Mouse (Mus musculus): ENCODE data around the gene Wdr70.

The Wdr70 gene

DNA sequence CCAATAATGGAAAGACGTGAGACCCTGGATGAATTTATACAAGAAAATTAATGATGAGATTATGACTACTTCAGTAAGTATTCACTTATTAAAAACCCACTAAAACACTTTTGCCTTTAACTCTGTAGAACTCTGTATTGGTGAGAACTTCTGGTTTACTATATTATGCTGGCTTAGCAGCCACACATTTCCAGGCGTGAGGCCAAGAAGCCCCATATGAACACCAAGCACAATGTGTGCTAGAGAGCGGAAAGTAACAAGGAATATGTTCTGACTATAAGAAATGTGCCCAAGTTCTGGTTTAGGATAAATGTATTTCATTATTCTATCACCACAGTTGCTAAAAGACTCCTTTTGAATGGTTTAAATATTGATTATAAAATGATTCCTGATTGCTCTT, 68.4 kb downstream of the Wdr70 start:
- DNase-seq (ENCODE audit: low read depth, low spot score), result no peak

DNA sequence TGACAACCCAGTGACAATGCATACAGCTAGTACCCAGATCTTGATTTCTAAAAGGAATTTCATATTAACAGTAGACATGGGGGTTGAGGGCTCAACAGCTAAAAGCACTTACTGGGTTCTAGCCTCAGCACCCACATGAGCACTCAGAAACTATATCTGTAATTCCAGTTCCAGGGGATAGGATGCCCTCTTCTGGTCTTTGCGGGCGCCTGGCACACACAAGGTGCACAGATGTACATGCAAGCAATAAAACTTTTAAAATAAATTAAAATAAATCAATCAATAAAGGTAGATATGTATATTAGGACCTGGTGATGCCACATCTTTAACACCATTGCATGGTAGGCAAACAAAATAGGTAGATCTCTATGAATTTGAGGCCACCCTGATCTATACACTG, 71.5 kb downstream of the Wdr70 start:
- no peak for DNase-seq (ENCODE audit: low read depth, low spot score)

DNA sequence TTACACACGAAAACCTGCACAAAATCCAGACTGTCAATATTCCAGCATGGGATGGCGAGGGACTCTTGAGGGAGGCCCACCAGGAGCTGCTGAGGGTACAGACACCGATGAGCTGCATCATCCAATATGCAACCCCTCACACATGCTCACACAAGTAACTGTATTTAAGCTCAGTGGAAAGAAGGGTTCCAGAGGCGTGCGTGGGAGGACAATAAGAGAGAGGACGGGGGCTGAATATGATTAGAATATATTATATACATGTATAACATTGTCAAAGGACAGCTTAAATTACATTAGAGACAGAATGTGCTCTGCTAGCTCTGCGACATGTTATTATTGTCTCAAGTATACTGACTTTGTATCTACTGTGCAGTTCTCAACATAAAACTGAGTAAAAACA, 87.6 kb downstream of the Wdr70 start:
- DNase-seq (ENCODE audit: low read depth, low spot score), result no peak

DNA sequence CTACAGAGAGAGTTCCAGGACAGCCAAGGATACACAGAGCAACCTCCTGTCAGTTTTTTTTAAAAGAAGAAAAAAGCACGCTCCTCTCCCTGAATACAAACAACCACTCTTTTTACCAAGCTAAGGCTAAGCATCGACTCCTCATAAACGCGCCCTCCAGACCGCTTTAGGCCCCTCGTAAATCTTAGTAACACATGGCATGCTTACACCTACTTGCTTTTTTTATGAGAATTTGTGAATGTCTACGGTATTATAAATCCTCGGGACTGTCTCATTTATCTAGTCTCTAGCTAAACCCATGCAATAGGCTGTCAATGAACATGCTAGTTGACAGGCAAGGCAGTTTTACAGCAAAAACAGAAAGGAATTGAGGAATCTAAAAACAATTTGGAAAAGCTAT, 91.6 kb downstream of the Wdr70 start:
- no peak for DNase-seq (ENCODE audit: low read depth, low spot score)

DNA sequence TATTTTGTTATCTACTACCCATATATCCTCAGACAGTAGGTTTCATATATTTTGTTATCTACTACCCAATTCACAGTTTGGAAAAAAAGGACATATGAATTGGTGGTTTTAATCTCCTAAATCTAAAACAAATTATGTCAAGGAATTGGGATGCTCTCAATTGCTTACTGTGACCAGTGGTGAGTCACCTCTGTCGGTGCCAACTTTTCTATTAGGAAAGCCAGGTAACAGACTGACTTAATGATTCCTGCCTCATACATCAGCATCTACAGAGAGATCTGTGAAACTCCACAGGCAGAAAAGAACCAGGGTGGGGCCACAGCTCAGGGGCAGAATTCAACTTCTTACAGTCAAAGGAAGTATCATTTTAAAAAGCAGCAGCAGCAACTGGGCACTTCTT, 93.0 kb downstream of the Wdr70 start:
- DNase-seq (ENCODE audit: low read depth, low spot score), result no peak

DNA sequence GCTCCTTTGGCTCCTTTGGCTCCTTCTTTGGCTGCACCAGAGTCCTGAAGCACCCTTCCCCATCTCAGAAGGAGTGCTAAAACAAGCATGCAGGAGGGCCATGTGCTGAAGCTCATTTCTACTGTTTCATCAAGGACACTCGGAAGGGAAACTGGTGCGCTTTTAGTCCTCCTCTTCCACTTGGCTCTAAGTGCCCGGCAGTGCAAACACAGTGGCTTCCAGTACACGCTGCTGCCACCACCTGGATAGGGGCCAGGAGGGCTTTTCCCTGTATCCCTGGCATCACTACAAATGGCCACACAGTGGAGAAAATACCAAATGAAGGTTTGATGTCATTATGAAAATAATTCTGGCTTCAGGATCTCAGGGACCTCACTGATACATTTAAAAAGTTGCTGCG, 93.5 kb downstream of the Wdr70 start:
- DNase-seq (ENCODE audit: low read depth, low spot score), result no peak

DNA sequence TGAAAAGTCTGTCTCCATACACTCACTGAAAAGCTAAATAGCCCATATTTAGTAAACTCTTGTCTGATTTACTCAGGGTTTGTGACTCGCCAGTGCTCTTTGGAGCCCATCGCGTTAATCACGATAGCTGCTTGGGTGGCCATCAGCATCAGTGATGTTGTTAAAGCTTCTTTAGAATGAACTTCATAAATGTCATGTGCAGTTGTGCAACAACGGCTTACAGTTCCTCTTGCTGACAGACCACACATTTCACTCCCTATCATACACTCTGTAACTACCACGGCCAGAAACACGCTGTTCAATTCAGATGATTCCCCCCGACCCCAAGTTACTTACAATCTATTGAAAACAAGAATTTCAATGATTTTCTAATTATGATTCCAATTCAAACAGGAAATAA, 95.2 kb downstream of the Wdr70 start:
- DNase-seq (ENCODE audit: low read depth, low spot score), result no peak

DNA sequence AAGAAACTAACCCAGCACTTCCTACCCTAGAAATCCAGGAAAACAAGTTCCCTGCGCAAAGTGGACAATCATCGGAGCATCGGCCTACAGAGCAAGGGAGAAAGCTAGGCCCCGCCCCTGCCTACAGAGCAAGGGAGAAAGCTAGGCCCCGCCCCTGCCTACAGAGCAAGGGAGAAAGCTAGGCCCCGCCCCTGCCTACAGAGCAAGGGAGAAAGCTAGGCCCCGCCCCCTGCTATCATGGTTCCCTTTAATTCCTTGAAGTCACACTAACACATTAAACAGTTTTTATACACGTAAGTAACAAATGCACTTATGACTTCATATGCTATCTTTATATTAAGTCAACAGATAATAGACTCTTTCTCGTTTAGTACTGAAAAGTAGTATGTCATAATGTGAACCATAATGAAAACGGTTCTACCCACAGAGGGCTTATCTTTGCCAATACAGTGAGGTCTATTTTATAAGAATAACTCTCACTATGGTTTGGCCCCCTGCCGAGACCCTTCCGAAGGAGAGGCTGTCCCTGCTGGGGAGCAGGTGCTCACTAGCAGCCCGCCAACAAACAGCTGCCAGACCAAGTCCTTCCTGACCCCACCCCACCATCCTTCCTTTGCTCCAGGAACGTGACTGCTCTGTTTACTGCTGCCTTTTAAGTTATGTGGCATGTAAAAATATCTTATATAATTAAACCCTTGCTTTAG, 100.0 kb downstream of the Wdr70 start:
- DNase-seq (ENCODE audit: low read depth, low spot score), result peak; percentile 52

DNA sequence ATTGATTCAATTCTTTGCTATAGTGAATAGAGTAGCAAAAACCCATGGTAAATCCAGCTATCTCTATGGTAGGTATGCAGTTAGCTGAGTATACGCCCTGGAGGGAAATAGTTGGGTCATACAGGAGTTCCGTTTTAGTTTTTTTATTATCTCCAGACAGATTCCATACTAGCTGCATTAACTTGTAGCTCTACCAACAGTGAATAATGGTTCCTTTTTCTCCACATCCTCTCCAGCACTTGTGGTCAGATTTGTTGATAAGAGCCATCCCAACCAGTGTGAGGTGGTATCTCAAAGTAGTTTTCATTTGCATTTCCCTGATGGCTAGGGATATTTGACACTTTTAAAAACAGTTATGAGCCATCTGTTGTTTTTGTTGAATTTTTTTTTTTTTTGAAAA, 100.9 kb downstream of the Wdr70 start:
- DNase-seq (ENCODE audit: low read depth, low spot score), result no peak

DNA sequence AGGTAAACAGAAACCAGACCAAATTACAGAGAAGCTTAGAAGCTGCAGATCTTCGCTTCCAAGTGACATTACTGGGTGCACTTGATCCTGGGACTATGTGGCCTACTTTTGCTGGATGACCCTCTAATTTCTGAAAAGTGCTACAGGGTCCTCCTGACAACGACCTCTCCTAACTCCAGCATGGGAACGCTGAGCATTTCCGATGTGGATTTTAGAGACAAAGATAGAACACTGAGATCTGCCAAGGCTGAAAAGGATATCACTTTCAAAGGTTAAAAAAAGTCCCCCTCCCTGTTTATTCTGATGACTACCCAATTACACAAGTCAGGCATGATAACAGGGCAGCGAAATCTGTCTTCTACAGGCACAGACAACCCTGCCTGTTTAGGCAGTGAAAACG, 105.3 kb downstream of the Wdr70 start:
- DNase-seq (ENCODE audit: low read depth, low spot score), result no peak

DNA sequence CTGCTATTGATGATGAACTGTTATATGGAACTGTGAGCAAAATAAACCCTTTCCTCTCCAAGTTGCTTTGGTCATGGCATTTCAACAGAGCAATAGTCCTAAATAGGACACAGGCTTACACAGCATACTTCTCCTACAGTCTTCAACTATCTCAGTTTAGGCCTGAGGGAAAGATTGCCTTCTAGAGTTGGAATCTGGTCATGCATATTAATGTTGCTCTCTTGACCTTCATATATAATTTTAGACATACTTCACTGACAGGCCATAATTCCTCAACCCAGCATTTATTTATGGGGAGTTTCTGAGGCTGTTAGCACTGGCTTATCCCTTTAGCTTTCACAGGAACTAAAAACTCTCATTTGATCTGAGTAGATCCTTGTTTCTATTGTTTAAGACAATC, 108.9 kb downstream of the Wdr70 start:
- DNase-seq (ENCODE audit: low read depth, low spot score), result no peak

DNA sequence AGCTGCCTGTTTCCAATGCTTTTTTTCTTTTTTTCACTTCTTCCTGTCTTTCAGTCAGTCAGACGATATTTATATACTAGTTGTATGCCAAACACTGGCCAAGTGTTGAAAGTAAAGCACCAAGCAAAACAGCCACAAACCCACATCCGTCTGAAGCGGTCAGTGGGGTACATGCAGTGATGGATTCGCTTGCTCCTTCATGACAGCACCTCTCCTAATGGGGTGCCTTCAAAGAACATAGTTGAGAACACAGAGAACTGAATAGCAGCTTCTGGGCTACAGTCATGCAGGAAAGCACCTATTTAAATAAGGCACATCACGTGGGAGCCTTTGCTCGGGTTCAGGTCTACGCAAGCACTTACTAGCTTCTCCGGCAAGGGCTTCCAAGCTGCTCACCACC, 111.6 kb downstream of the Wdr70 start:
- peak; percentile 16 for DNase-seq (ENCODE audit: low read depth, low spot score)

DNA sequence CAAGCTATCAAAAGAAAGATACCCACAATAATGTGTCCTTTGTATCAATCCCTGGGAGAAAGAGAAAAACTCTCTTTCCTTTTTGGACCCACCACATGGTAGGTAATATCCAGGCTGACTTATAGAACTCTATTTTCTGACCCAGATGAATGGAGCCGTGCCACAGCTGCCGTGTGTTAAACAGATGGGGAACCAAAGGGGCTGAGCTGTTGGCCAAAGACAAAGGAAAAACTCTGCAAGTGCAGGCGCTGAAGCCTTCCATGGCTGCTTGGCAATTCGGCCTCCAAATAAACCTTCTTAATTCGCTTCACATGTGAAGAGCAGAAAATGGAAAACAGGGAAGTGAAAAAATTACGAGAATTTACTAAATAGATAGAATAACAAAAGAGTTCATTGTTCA, 112.7 kb downstream of the Wdr70 start:
- no peak for DNase-seq (ENCODE audit: low read depth, low spot score)

DNA sequence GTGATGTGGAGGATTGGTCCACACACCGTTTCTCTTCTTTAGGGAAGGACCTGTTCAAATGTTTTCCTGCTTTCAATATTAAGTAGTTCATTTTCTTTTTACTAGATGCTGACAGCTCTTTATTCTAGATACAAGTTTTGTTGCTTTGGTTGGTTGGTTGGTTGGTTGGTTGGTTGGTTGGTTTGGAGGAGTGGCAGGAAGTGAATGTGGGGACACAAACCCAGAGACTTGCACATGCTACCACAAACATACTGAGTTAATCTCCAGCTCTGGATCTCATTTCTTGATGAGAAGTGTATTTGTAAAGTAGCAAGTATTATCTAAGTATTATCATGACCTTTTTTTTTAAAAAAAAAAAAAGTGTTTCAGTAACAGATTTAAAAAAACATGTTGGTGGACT, 120.4 kb downstream of the Wdr70 start:
- peak; percentile 14 for DNase-seq (ENCODE audit: low read depth, low spot score)

DNA sequence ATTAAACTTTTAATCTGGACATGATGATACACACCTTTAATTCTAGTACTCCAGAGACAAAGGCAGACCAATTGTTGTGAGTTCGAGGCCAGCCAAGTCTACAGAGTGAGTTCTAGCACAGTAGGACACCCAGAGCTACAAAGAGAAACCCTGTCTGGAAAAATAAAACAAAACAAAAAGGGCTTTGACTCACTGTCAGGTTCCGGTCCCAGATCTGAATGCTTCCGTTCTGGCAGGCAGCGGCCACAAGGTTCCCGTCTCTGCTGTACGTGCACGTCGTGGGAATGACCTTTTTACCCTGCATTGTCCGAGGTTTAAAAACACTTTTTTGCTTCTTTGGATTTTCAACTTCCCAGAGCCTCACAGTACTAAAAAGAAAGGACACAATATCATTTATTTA, 122.2 kb downstream of the Wdr70 start:
- peak; percentile 8 for DNase-seq (ENCODE audit: low read depth, low spot score)

DNA sequence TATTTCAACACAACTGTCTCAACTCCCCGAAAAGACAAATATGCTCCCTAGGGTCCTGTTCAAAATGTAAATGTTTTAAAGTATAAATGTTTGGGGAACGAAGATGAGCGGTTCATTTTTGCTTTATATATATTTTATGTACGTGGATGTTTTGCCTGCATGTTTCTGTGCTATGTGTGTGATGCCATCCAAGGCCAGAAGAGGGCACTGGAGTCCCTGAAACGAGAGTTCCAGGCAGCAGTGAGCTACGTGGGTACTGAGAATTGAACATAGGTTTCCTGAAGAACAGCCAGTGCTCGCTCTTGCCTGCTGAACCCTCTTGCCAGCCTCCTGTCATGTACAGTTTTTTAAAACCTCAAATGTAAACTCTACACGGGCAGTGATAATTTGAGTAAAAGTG, 124.6 kb downstream of the Wdr70 start:
- DNase-seq (ENCODE audit: low read depth, low spot score), result peak; percentile 46

DNA sequence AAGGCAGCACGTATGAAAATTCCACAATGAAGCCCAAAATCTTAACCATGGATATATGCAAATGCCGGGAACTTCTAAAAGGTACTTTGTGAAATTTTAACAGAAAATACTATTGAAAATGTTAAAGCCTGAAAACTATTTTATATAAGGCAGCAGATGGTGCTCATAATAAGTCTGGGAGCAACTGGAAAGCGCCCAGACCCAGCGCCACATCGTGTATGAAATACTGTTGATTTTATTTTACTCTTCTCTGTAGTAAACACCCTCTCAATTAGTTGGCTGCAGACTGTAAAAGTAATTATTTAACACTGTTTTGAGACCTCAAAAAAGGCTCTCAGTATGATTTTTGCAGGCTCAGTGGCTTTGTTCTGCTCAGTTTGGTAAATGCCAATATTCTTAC, 126.5 kb downstream of the Wdr70 start:
- no peak for DNase-seq (ENCODE audit: low read depth, low spot score)

DNA sequence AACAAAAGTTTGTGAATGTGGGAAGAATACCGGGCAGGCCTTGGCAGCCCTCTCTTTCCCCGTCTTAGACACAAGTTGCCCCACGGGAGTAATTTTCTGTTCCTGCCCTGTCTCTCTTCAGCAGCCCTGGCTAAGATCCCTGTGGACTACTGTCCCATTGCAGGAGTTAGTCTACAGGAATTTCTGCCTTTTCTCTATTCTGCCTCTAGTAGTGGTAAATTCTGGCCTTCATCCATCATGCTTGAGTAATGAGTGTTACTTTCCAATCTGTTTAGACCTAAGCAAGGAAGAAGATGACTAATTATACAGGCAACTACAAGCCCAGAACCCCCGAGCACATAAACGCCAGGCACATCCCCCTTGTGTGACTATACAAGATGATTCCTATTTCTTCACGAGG, 136.2 kb downstream of the Wdr70 start:
- no peak for DNase-seq (ENCODE audit: low read depth, low spot score)

DNA sequence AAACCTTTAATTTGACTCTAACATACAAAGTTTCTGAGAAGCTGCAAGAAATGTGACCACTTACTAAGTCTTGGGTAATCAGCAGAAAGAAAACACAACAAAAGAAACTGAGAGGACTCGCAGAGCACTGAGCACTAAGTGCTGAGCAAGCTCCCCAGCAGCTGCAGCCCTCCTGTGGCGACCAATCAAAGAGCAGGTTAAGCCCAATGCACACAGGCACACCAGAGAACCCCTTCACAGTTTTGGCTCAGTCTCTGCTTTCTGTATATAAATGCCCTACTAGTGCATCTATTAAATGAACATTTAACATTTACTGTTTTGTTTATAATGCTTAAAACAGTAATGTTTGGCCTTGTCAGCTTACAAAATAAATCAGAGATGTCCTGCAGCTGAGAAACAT, 137.5 kb downstream of the Wdr70 start:
- DNase-seq (ENCODE audit: low read depth, low spot score), result no peak

DNA sequence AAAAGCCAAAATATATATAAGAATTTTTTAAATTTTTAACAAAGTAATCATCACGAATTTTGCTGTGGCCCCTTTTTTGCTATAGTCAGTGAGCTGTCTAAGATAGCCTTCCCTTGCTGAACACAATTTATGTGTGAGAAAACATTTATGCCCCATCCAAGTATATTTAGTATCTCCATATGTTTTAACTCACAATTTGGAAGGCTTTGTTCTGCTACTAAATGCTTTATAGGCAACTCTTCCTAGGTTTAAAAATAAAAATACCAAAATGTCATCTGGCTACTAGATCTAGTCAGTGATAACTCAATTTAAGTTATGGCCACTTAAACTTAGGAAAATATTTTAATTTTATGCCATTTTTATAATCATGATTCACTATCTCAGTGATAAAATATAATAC, 142.1 kb downstream of the Wdr70 start:
- no peak for DNase-seq (ENCODE audit: low read depth, low spot score)

DNA sequence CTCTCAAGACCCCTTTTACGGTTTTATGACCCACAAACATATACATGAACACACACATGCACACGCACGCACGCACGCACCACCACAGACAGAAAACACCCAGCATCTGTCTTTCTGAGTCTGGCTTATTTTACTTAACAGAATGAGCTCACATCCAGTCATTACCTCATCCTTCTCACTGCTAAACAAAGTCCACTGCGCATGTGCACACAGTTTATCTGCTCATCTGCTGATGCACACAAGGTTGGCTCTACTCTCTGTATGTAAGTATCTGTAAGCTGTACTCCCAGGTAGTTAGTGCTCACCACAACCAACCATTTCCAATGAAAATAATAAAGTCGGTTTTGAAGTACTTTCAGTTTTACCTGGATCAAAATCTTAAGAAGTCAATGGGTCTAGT, 148.4 kb downstream of the Wdr70 start:
- no peak for DNase-seq (ENCODE audit: low read depth, low spot score)

DNA sequence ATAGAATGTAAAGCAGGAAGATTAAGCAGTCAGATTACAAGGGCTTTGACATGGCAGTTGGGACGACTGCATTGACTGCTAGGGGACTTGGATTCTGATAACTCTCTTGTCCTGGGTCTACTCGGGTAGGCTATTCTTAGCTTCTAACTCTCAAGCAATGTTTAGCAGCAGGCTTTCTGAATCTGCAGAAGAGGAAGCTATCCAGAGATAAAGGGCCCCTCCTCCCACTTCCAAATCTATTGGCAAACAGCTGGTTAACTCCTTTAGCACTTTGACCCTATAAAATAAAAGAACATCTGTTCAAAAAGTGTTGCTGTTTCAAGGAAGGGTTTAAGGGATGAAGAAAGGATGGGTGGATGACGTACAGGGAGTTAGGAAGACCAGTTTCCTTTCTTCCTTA, 157.3 kb downstream of the Wdr70 start:
- no peak for DNase-seq (ENCODE audit: low read depth, low spot score)

DNA sequence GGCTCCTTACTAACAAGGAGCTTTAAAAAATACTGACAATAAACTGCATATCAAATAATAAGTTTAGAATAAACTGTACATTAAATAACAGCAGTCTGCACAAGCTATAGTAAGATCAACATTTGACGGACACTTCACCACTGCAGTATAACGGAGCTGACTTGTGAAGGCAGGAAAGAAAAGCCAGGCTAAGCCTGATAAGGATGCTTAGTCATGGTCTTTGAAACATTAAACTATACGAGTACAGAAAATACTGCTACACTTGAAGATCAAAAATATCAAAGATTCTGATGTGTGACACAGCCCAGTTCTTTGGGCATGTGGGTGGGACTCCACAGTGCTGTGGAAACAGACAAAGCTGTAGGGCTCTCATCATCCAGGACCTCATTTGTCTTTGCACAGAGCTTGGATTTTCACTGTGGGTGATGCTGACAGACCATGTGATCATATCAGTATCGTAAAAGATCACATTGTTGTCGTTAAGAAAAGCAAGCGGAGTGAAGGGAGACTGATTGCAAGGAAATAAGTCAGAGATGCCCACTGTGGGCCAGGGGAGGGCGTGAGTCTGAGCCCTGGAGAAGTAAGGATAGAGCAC, 163.3 kb downstream of the Wdr70 start:
- no peak for DNase-seq (ENCODE audit: low read depth, low spot score)

DNA sequence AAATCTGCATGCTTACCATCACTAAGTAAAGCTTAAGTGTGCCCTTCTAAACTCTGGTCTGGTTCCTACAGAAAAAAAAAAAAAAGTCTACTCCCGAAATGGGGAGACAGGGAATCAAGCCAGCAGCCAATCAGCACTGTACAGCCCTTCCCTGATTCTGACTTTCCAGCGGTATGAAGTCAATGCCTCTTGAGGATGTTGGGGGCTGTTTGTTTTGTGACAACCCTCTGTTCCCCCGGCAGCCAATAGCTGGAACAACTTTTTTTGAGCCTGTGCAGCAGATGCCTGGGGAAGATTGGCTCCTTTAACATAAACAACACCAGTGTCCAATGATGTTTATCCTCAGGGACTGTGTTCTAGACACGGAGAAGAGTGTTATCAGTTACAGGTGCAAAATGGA, 164.4 kb downstream of the Wdr70 start:
- DNase-seq (ENCODE audit: low read depth, low spot score), result no peak
